Comparison of ENCODE assay signal across 7 mouse cellular contexts in genomic region chr19:45997785-45998693, GRCm38 (mm10). TPM values are rescaled to one million over a fixed set of nuclear protein-coding genes. Genes with fewer than 3 reads are reported as not detected.
DNase-seq lines count a peak whose midpoint lies in the region; ATAC-seq lines count a peak whose summit lies in the region.

Gene Armh3 (minus strand): TSS chr19:45998488.

- H3K27me3 ChIP-seq in embryonic facial prominence, embryonic 12.5 days, result no peaks in the 10 kb centered on the region
- H3K27me3 ChIP-seq in limb, embryonic 11.5 days (ENCODE audit: control insufficient read depth, insufficient read depth, low read length), result no peaks in the 10 kb centered on the region
- H3K27me3 ChIP-seq in midbrain, embryonic 14.5 days (ENCODE audit: control insufficient read depth, insufficient read depth, low read length), result peaks cover 5% of the 10 kb centered on the region; the same call in 1 of the 2 replicates

- ATAC-seq in embryonic facial prominence, embryonic 12.5 days (ENCODE audit: insufficient number of reproducible peaks, insufficient read depth, low FRiP score, low TSS enrichment), result peak; percentile 87
- ATAC-seq in limb, embryonic 11.5 days (ENCODE audit: insufficient number of reproducible peaks, low FRiP score, low TSS enrichment, low read depth), result peak; percentile 90
- peak; percentile 91 for ATAC-seq in midbrain, embryonic 14.5 days (ENCODE audit: low FRiP score, low TSS enrichment)

- H3K4me1 ChIP-seq in embryonic facial prominence, embryonic 12.5 days, result peaks cover 3% of the 10 kb centered on the region; the same call in 1 of the 2 replicates
- no peaks in the 10 kb centered on the region for H3K4me1 ChIP-seq in limb, embryonic 11.5 days (ENCODE audit: control insufficient read depth, insufficient read depth, low read length)
- H3K4me1 ChIP-seq in midbrain, embryonic 14.5 days (ENCODE audit: control insufficient read depth, insufficient read depth, low read length), result 0 out of 2 replicates have a peak, but pooled peaks cover 7% of the 10 kb centered on the region

- no peaks in the 10 kb centered on the region for H3K9me3 ChIP-seq in embryonic facial prominence, embryonic 12.5 days
- H3K9me3 ChIP-seq in limb, embryonic 11.5 days (ENCODE audit: control insufficient read depth, low read length), result no peaks in the 10 kb centered on the region
- no peaks in the 10 kb centered on the region for H3K9me3 ChIP-seq in midbrain, embryonic 14.5 days (ENCODE audit: control insufficient read depth, low read length)

- peak; percentile 88 for DNase-seq in adrenal gland, postnatal 25 days
- peak; percentile 99 for DNase-seq in heart, adult 11 months
- DNase-seq in kidney, adult 18-20 months, result peak; percentile 96
- DNase-seq in limb, embryonic 11.5 days (ENCODE audit: low spot score), result peak; percentile 97
- DNase-seq in midbrain, embryonic 14.5 days, result peak; percentile 97
- DNase-seq in spleen, adult 18-20 months, result peak; percentile 93 to 95

- WGBS in embryonic facial prominence, embryonic 12.5 days, result 1% methylated on average over 76 of the region's 76 CpGs
- 2% methylated on average over 64 of the region's 76 CpGs for WGBS in limb, embryonic 11.5 days
- WGBS in midbrain, embryonic 14.5 days, result 2% methylated on average over 76 of the region's 76 CpGs

- H3K4me2 ChIP-seq in embryonic facial prominence, embryonic 12.5 days (replicated peaks), result peak within 1 kb of the TSS; percentile 56
- H3K4me2 ChIP-seq in limb, embryonic 11.5 days (ENCODE audit: low read depth, severe bottlenecking), result peak within 1 kb of the TSS; percentile 62
- H3K4me2 ChIP-seq in midbrain, embryonic 14.5 days (ENCODE audit: low read length), result peak within 1 kb of the TSS; percentile 73

- no peaks in the 10 kb centered on the region for H3K36me3 ChIP-seq in embryonic facial prominence, embryonic 12.5 days
- H3K36me3 ChIP-seq in limb, embryonic 11.5 days (ENCODE audit: control insufficient read depth, insufficient read depth, low read length), result no peaks in the 10 kb centered on the region
- no peaks in the 10 kb centered on the region for H3K36me3 ChIP-seq in midbrain, embryonic 14.5 days (ENCODE audit: control insufficient read depth, insufficient read depth, low read length)

- H3K27ac ChIP-seq in embryonic facial prominence, embryonic 12.5 days, result peak within 1 kb of the TSS; percentile 94
- H3K27ac ChIP-seq in limb, embryonic 11.5 days (replicated peaks; ENCODE audit: low read depth, low read length), result peak within 1 kb of the TSS; percentile 42
- peak within 1 kb of the TSS; percentile 94 for H3K27ac ChIP-seq in midbrain, embryonic 14.5 days (replicated peaks; ENCODE audit: low read depth, low read length)

- peak within 1 kb of the TSS; percentile 91 for H3K4me3 ChIP-seq in embryonic facial prominence, embryonic 12.5 days
- H3K4me3 ChIP-seq in limb, embryonic 11.5 days (ENCODE audit: low read depth, low read length), result peak within 1 kb of the TSS; percentile 74
- H3K4me3 ChIP-seq in midbrain, embryonic 14.5 days (replicated peaks; ENCODE audit: low read depth, low read length), result peak within 1 kb of the TSS; percentile 89

- H3K9ac ChIP-seq in embryonic facial prominence, embryonic 12.5 days, result peak within 1 kb of the TSS; percentile 91
- H3K9ac ChIP-seq in limb, embryonic 11.5 days (ENCODE audit: low read length), result peak within 1 kb of the TSS; percentile 79
- peak within 1 kb of the TSS; percentile 88 for H3K9ac ChIP-seq in midbrain, embryonic 14.5 days (replicated peaks; ENCODE audit: low read length)

RNA-seq across cellular contexts. Expression of gene Armh3, which starts in this region (rescaled TPM):
- total RNA-seq in adrenal gland, postnatal 25 days (2021), result 16.9 and 19.7 TPM in 2 replicates
- polyA plus RNA-seq in embryonic facial prominence, embryonic 12.5 days (2016; fragmentation: Nextera tagmentation; extraction: Ambion mirVana), result 20.0 and 21.5 TPM in 2 replicates
- 15.0 and 16.3 TPM in 2 replicates for polyA plus RNA-seq in limb, embryonic 11.5 days (2014; fragmentation: Nextera tagmentation; extraction: Ambion mirVana)
- 18.6 and 21.8 TPM in 2 replicates for polyA plus RNA-seq in midbrain, embryonic 14.5 days (2014; fragmentation: Nextera tagmentation; extraction: Ambion mirVana)

Comparison
In these comparisons a context has a peak if more than half of its experiments do, and no peak if none do; other contexts are left out.
1. Peak in every context shown above with its lines: DNase-seq, ATAC-seq, H3K4me3 ChIP-seq and H3K27ac ChIP-seq.
2. H3K27ac ChIP-seq: peak in every context shown above with its lines; median percentile 94 in embryonic facial prominence, embryonic 12.5 days; 94 in midbrain, embryonic 14.5 days; 42 in limb, embryonic 11.5 days.